Mouse (Mus musculus) midbrain, postnatal 0 days (tissue): ENCODE results near the gene Cux1. TPM values are rescaled to one million over a fixed set of nuclear protein-coding genes. Genes with fewer than 3 reads are reported as not detected.
A peak's percentile ranks its signal among the peaks of the same experiment; 100 is the strongest.

ENCODE experiments used
- ATAC-seq: fragments of 200-750 bp; cut with Nextera tagmentation; 2 replicates; pipeline ENCODE4 v1.8.0; 2017; ENCODE audit warnings: moderate number of reproducible peaks, mild to moderate bottlenecking, moderate TSS enrichment, moderate library complexity; ENCODE audit not compliant: low FRiP score
- DNase-seq: peaks from one replicate; pipeline ENCODE4 v3.0.0-alpha.2; 2015; ENCODE audit warnings: low spot score
- H3K27ac ChIP-seq: fragments of 300-500 bp; sonication (generic); 2 replicates; pipeline ENCODE4 v1.5.1; 2014; ENCODE audit warnings: low read depth, mild to moderate bottlenecking, low read length, mixed read lengths
- H3K27me3 ChIP-seq: fragments of 300-500 bp; sonication (generic); 2 replicates; pipeline ENCODE4 v1.6.1; 2014; ENCODE audit warnings: low read length, control low read depth, mixed read lengths; ENCODE audit not compliant: insufficient read depth
- H3K36me3 ChIP-seq: fragments of 300-500 bp; sonication (generic); 2 replicates; pipeline ENCODE4 v1.6.1; 2014; ENCODE audit warnings: low read length, control low read depth, mixed read lengths; ENCODE audit not compliant: insufficient read depth
- H3K4me1 ChIP-seq: fragments of 300-500 bp; sonication (generic); 2 replicates; pipeline ENCODE4 v1.6.1; 2014; ENCODE audit warnings: mild to moderate bottlenecking, control low read depth, antibody characterized with exemption, low read length, mixed read lengths; ENCODE audit not compliant: insufficient read depth
- H3K4me2 ChIP-seq: fragments of 300-500 bp; sonication (generic); 2 replicates; pipeline ENCODE4 v1.6.1; 2014; ENCODE audit warnings: low read depth, mild to moderate bottlenecking, low read length, mixed read lengths; ENCODE audit not compliant: poor library complexity, severe bottlenecking
- H3K4me3 ChIP-seq: fragments of 300-500 bp; sonication (generic); 2 replicates; pipeline ENCODE4 v1.5.1; 2014; ENCODE audit warnings: low read depth, mild to moderate bottlenecking, low read length, moderate library complexity
- H3K9ac ChIP-seq: fragments of 300-500 bp; sonication (generic); replicated peaks from 2 replicates; pipeline ENCODE4 v1.6.1; 2014; ENCODE audit warnings: mild to moderate bottlenecking, low read length, moderate library complexity, mixed read lengths; ENCODE audit not compliant: poor library complexity, severe bottlenecking
- H3K9me3 ChIP-seq: fragments of 300-500 bp; sonication (generic); 2 replicates; pipeline ENCODE4 v1.6.1; 2016; ENCODE audit warnings: low read length, control low read depth
- CTCF ChIP-seq: IDR thresholded peaks from 2 replicates; pipeline ENCODE4 v1.5.1; 2016; ENCODE audit warnings: antibody characterized with exemption, mild to moderate bottlenecking
- WGBS: fragments of 180-500 bp; shearing (Covaris S2); extraction: QIAGEN DNeasy Blood & Tissue Kit; methylation state at CpG from one replicate; pipeline ENCODE4 v1.1.7; 2014; 5-methylcytosine and 5-hydroxymethylcytosine counted together
- polyA plus RNA-seq: library from polyadenylated mRNA; unstranded; fragments of >200 nt; fragmentation: Nextera tagmentation; extraction: Ambion mirVana; gene quantifications from 2 replicates; pipeline ENCODE4 v1.2.1, GENCODE M21; 2015
- total RNA-seq: library from RNA; depleted of rRNA; stranded (reverse); fragments of >200 nt; gene quantifications from 2 replicates; pipeline ENCODE4 v1.2.3, GENCODE M21; 2014

Gene Cux1
- total and polyA plus RNA-seq, 2 experiments from 2014 or later = 97.9 to 133 TPM

DNA sequence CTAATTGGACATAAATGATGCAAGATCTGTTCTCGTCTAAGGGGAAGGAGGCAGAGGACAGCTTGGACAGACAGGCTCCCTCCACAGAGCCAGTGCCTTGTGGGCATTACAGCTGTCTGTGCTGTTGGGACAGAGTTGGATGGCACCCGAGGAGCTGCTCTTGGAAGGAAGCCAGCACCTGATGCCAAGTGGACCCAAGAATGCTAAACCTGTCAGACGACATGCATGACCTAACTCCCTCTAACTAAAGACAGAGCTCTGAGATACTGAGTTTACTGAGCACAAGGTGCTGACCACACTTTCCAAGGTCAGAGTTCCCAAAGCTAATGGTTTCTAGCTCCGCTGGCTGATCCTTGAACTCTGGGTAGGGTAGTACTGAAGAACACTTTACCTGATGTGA is 255.1 kb downstream of the Cux1 start:
- ATAC-seq (no peak), DNase-seq (no peak)
- no peak for TF ChIP-seq CTCF
- Histone ChIP-seq H3K9ac (no peak overlapping the region), H3K27me3 (no peaks in the 10 kb centered on the region), H3K4me2 (no peak overlapping the region), H3K36me3 (peaks cover 59% of the 10 kb centered on the region), H3K9me3 (no peaks in the 10 kb centered on the region), H3K27ac (no peak overlapping the region), H3K4me1 (no peaks in the 10 kb centered on the region), H3K4me3 (no peak overlapping the region)
- 68% methylated on average over 4 of the region's 4 CpGs for WGBS

DNA sequence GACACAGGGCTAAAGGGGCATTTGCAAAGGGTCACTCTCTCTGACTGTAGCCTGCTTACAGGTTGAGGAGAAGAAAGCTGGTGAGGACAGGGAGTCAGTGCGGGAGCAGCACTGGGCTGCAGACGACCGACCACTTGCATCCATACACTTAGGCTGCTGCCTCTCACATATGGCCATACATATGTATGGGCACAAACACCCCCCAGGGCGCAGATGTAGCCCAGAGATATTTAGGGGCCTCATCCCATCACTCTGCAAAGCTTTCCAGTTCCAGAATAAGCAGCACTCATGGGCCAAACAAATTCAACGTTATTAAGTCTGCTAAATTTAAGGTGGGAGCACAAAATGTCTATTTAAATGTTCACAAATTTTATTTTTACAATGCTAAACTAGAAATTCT is 261.0 kb downstream of the Cux1 start:
- no peak overlapping the region for H3K4me2 ChIP-seq
- peaks cover 43% of the 10 kb centered on the region for H3K36me3 ChIP-seq
- no peak for DNase-seq

DNA sequence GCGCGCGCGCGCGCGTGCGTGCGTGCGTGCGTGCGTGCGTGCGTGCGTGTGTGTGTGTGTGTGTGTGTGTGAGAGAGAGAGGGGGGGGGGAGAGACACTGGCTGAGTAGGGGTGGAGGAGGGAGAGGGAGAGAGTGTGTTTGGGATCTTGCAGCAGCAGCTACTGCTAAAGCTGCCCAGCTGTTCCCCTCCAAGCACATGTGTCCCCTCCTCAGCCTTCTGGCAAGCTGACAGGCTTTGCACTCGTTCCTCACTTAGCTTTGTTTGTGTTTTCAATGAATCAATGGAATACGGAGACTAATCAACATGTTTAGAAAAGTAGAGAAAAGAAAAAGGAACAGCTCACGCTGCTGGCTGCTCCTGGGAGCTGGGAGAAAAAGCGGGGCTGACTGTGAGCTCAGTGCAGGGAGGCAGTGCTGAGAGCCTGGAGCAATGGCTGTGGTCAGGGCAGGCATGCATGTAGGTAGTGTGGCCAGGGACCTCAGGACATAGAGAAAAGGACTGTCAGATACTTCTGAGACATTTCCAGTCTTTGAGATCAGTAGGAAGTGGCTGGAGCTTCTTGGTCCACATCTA is 263.8 kb downstream of the Cux1 start:
- H3K27me3 ChIP-seq = no peaks in the 10 kb centered on the region
- H3K4me3 ChIP-seq = no peak overlapping the region
- TF ChIP-seq CTCF = no peak
- H3K4me1 ChIP-seq = no peaks in the 10 kb centered on the region
- H3K4me2 ChIP-seq = no peak overlapping the region
- peak; percentile 63 for DNase-seq
- H3K9ac ChIP-seq = no peak overlapping the region
- no peak overlapping the region for H3K27ac ChIP-seq
- no peaks in the 10 kb centered on the region for H3K9me3 ChIP-seq
- 73% methylated on average over 19 of the region's 19 CpGs for WGBS
- ATAC-seq = no peak
- peaks cover 43% of the 10 kb centered on the region for H3K36me3 ChIP-seq

More for the DNA sequence above, 261.0 kb downstream of the Cux1 start:
- H3K27me3 ChIP-seq = no peaks in the 10 kb centered on the region
- WGBS = 75% methylated on average over 5 of the region's 5 CpGs
- ATAC-seq = no peak
- H3K4me1 ChIP-seq = no peaks in the 10 kb centered on the region
- H3K4me3 ChIP-seq = no peak overlapping the region
- no peak for TF ChIP-seq CTCF
- H3K9ac ChIP-seq = no peak overlapping the region
- H3K9me3 ChIP-seq = no peaks in the 10 kb centered on the region
- H3K27ac ChIP-seq = no peak overlapping the region

DNA sequence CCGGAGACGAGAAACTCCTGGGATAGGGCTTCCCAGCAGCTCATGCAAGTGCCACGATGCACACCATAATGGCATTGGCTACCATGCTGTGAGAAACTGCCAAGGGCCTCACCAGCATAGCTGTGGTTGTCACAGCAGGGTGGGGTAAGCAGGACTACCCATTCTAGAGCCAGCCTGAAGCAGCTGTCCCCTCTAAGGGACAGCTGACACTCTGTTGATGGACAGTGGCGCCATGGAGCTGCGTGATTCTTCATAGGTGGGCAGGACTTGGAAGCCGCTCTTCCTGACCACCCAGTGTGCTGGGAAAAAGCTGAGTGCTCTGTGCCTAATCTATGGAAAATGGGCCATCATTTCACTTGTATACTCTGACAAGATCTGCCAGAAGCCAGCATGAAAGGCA is 266.4 kb downstream of the Cux1 start:
- ATAC-seq = no peak
- no peak for TF ChIP-seq CTCF
- Histone ChIP-seq H3K27ac (no peak overlapping the region), H3K27me3 (no peaks in the 10 kb centered on the region), H3K36me3 (peaks cover 31% of the 10 kb centered on the region), H3K4me3 (no peak overlapping the region), H3K4me2 (no peak overlapping the region), H3K9me3 (no peaks in the 10 kb centered on the region), H3K4me1 (no peaks in the 10 kb centered on the region), H3K9ac (no peak overlapping the region)
- 67% methylated on average over 6 of the region's 6 CpGs for WGBS
- DNase-seq = no peak

DNA sequence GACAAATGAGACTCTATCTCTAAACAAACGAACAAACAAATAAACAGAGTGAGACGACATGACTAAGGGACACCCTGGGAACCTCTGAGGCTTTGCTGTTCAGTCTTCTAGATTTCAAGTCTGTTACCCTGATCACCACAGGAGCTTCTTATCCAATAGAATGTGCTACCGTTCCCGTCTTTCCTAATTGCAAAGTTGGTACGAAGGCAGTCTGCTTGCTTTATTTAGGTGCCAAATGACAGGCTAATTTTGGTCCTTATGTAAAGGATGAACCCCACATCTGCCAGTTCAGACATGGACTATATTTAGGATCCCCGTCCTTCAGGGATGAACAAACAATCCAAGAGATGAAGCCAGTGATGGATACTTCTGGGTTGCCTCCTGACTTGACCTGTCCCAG is 269.6 kb downstream of the Cux1 start:
- DNase-seq (no peak), ATAC-seq (no peak)
- no peaks in the 10 kb centered on the region for H3K27me3 ChIP-seq
- peaks cover 28% of the 10 kb centered on the region for H3K36me3 ChIP-seq
- no peak for TF ChIP-seq CTCF
- H3K9me3 ChIP-seq = no peaks in the 10 kb centered on the region
- H3K4me1 ChIP-seq = no peaks in the 10 kb centered on the region
- H3K27ac ChIP-seq = no peak overlapping the region
- no peak overlapping the region for H3K9ac ChIP-seq
- 94% methylated on average over 6 of the region's 6 CpGs for WGBS
- H3K4me3 ChIP-seq = no peak overlapping the region
- H3K4me2 ChIP-seq = no peak overlapping the region

DNA sequence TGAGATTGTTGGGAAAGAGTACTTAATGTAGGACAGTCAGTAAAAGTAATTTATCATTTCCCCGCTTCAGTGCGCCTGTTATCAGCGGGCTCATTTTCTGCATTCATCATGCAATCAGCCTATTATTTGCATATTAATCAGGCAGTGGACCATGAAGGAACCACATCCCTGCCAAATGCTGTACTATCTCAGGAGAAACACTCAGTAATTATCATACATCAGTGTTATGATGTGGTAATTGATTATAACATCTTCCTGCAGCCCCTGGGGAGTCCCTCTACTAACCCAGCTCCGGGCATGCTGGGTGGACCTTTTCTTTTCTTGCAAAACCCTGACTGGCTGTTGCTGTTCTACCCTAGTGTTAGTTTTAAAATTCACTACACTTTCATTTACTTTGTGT is 270.4 kb downstream of the Cux1 start:
- H3K4me1 ChIP-seq = no peaks in the 10 kb centered on the region
- 39% methylated on average over 4 of the region's 4 CpGs for WGBS
- no peak for ATAC-seq
- H3K4me2 ChIP-seq = no peak overlapping the region
- TF ChIP-seq CTCF = no peak
- no peaks in the 10 kb centered on the region for H3K27me3 ChIP-seq
- H3K4me3 ChIP-seq = no peak overlapping the region
- H3K9ac ChIP-seq = no peak overlapping the region
- DNase-seq = peak; percentile 59
- no peak overlapping the region for H3K27ac ChIP-seq
- H3K36me3 ChIP-seq = peaks cover 24% of the 10 kb centered on the region
- H3K9me3 ChIP-seq = no peaks in the 10 kb centered on the region
